Mouse (Mus musculus) layer of hippocampus, postnatal 14 days (tissue): Measurements from ENCODE around the gene Tfrc. TPM values are rescaled to one million over a fixed set of nuclear protein-coding genes. Genes with fewer than 3 reads are reported as not detected.

Experiments used
- total RNA-seq, 2 experiments: library from RNA; stranded (reverse); gene quantifications; 2 replicates each; pipeline ENCODE4 v1.2.3; 2021

Gene Tfrc
- total RNA-seq, 2 experiments from 2014 or later: 83.5 to 111 TPM

Other genes starting within 250 kb of the Tfrc start
- gene Tm4sf19, start 208.4 kb upstream of the Tfrc start, total RNA-seq: not detected
- gene Tctex1d2, start 189.2 kb upstream of the Tfrc start, total RNA-seq: 10 to 100 TPM; 11.8 to 14.0 TPM
- 10 to 100 TPM; 43.6 to 46.5 TPM for gene Pcyt1a, start 178.0 kb upstream of the Tfrc start, total RNA-seq
- not detected for gene Slc51a, start 121.0 kb upstream of the Tfrc start, total RNA-seq
- not detected for gene Zdhhc19, start 112.7 kb upstream of the Tfrc start, total RNA-seq
- 100 to 1,000 TPM; 120 to 124 TPM for gene Tnk2, start 35.0 kb downstream of the Tfrc start, total RNA-seq
- not detected for gene Muc4, start 127.0 kb downstream of the Tfrc start, total RNA-seq
- not detected for gene Muc20, start 188.5 kb downstream of the Tfrc start, total RNA-seq
- not detected for gene Smbd1, start 201.6 kb downstream of the Tfrc start, total RNA-seq